Mouse (Mus musculus): ENCODE measurements around the gene Gimap7. TPM values are rescaled to one million over a fixed set of nuclear protein-coding genes. Genes with fewer than 3 reads are reported as not detected.

Gene Gimap7
- polyA plus RNA-seq, 2 experiments = not detected

GRCm38 (mm10) chr6:48684806-48685205 is 33.6 kb upstream of the Gimap7 start:
- H3K27me3 ChIP-seq (ENCODE audit: control insufficient read depth, insufficient read depth, low read length) = no peaks in the 10 kb centered on the region
- no peak for TF ChIP-seq POLR2A (IDR thresholded peaks at IDR 0.05; ENCODE audit: borderline replicate concordance, extremely low read depth, insufficient read depth, insufficient read length)
- no peak overlapping the region for H3K27ac ChIP-seq (replicated peaks; ENCODE audit: low read depth, low read length)
- ATAC-seq (ENCODE audit: low FRiP score, low read depth) (no peak), DNase-seq (ENCODE audit: low spot score) (no peak)
- no peak overlapping the region for H3K4me3 ChIP-seq (replicated peaks; ENCODE audit: low read length)
- H3K4me1 ChIP-seq (ENCODE audit: control insufficient read depth, insufficient read depth, low read length) = no peaks in the 10 kb centered on the region
- 57% methylated on average over 4 of the region's 4 CpGs for WGBS
- H3K9ac ChIP-seq (ENCODE audit: low read depth, low read length, severe bottlenecking) = no peak overlapping the region
- no peak overlapping the region for H3K4me2 ChIP-seq (replicated peaks; ENCODE audit: low read depth, low read length, severe bottlenecking)
- H3K36me3 ChIP-seq (ENCODE audit: control insufficient read depth, insufficient read depth, low read length) = no peaks in the 10 kb centered on the region
- H3K9me3 ChIP-seq (ENCODE audit: control insufficient read depth, low read length) = no peaks in the 10 kb centered on the region

- DNase-seq (ENCODE audit: low spot score) (no peak), ATAC-seq (ENCODE audit: low FRiP score, low read depth) (no peak)
- TF ChIP-seq POLR2A (IDR thresholded peaks at IDR 0.05; ENCODE audit: borderline replicate concordance, extremely low read depth, insufficient read depth, insufficient read length) = no peak
- Histone ChIP-seq H3K9me3 (ENCODE audit: control insufficient read depth, low read length) (no peaks in the 10 kb centered on the region), H3K4me2 (replicated peaks; ENCODE audit: low read depth, low read length, severe bottlenecking) (no peak overlapping the region), H3K36me3 (ENCODE audit: control insufficient read depth, insufficient read depth, low read length) (no peaks in the 10 kb centered on the region), H3K9ac (ENCODE audit: low read depth, low read length, severe bottlenecking) (no peak overlapping the region), H3K4me1 (ENCODE audit: control insufficient read depth, insufficient read depth, low read length) (no peaks in the 10 kb centered on the region), H3K27ac (replicated peaks; ENCODE audit: low read depth, low read length) (no peak overlapping the region), H3K27me3 (ENCODE audit: control insufficient read depth, insufficient read depth, low read length) (no peaks in the 10 kb centered on the region), H3K4me3 (replicated peaks; ENCODE audit: low read length) (no peak overlapping the region)
- 88% methylated on average over 2 of the region's 2 CpGs for WGBS
Measured at GRCm38 (mm10) chr6:48685251-48685650, 33.2 kb upstream of the Gimap7 start.

GRCm38 (mm10) chr6:48685694-48686665 is 32.4 kb upstream of the Gimap7 start:
- Histone ChIP-seq H3K9ac (ENCODE audit: low read depth, low read length, severe bottlenecking) (no peak overlapping the region), H3K9me3 (ENCODE audit: control insufficient read depth, low read length) (no peaks in the 10 kb centered on the region), H3K4me1 (ENCODE audit: control insufficient read depth, insufficient read depth, low read length) (no peaks in the 10 kb centered on the region), H3K27ac (replicated peaks; ENCODE audit: low read depth, low read length) (no peak overlapping the region), H3K27me3 (ENCODE audit: control insufficient read depth, insufficient read depth, low read length) (no peaks in the 10 kb centered on the region), H3K36me3 (ENCODE audit: control insufficient read depth, insufficient read depth, low read length) (no peaks in the 10 kb centered on the region), H3K4me3 (replicated peaks; ENCODE audit: low read length) (no peak overlapping the region), H3K4me2 (replicated peaks; ENCODE audit: low read depth, low read length, severe bottlenecking) (no peak overlapping the region)
- ATAC-seq (ENCODE audit: low FRiP score, low read depth) = no peak
- WGBS = 84% methylated on average over 7 of the region's 7 CpGs
- no peak for TF ChIP-seq POLR2A (IDR thresholded peaks at IDR 0.05; ENCODE audit: borderline replicate concordance, extremely low read depth, insufficient read depth, insufficient read length)
- DNase-seq (ENCODE audit: low spot score) = no peak

- Histone ChIP-seq H3K9ac (ENCODE audit: low read depth, low read length, severe bottlenecking) (no peak overlapping the region), H3K4me2 (replicated peaks; ENCODE audit: low read depth, low read length, severe bottlenecking) (no peak overlapping the region), H3K36me3 (ENCODE audit: control insufficient read depth, insufficient read depth, low read length) (no peaks in the 10 kb centered on the region), H3K27me3 (ENCODE audit: control insufficient read depth, insufficient read depth, low read length) (no peaks in the 10 kb centered on the region), H3K9me3 (ENCODE audit: control insufficient read depth, low read length) (no peaks in the 10 kb centered on the region), H3K4me1 (ENCODE audit: control insufficient read depth, insufficient read depth, low read length) (no peaks in the 10 kb centered on the region), H3K4me3 (replicated peaks; ENCODE audit: low read length) (no peak overlapping the region), H3K27ac (replicated peaks; ENCODE audit: low read depth, low read length) (no peak overlapping the region)
- DNase-seq (ENCODE audit: low spot score) = no peak
- WGBS = 75% methylated on average over 2 of the region's 2 CpGs
- ATAC-seq (ENCODE audit: low FRiP score, low read depth) = no peak
- TF ChIP-seq POLR2A (IDR thresholded peaks at IDR 0.05; ENCODE audit: borderline replicate concordance, extremely low read depth, insufficient read depth, insufficient read length) = no peak
Measured at GRCm38 (mm10) chr6:48687077-48687476, 31.3 kb upstream of the Gimap7 start.

GRCm38 (mm10) chr6:48689320-48689719 is 29.1 kb upstream of the Gimap7 start:
- Histone ChIP-seq H3K27me3 (ENCODE audit: control insufficient read depth, insufficient read depth, low read length) (no peaks in the 10 kb centered on the region), H3K36me3 (ENCODE audit: control insufficient read depth, insufficient read depth, low read length) (no peaks in the 10 kb centered on the region), H3K4me1 (ENCODE audit: control insufficient read depth, insufficient read depth, low read length) (no peaks in the 10 kb centered on the region), H3K9me3 (ENCODE audit: control insufficient read depth, low read length) (no peaks in the 10 kb centered on the region), H3K27ac (replicated peaks; ENCODE audit: low read depth, low read length) (no peak overlapping the region), H3K9ac (ENCODE audit: low read depth, low read length, severe bottlenecking) (no peak overlapping the region), H3K4me2 (replicated peaks; ENCODE audit: low read depth, low read length, severe bottlenecking) (no peak overlapping the region), H3K4me3 (replicated peaks; ENCODE audit: low read length) (no peak overlapping the region)
- no peak for TF ChIP-seq POLR2A (IDR thresholded peaks at IDR 0.05; ENCODE audit: borderline replicate concordance, extremely low read depth, insufficient read depth, insufficient read length)
- DNase-seq (ENCODE audit: low spot score) (no peak), ATAC-seq (ENCODE audit: low FRiP score, low read depth) (no peak)
- 87% methylated on average over 2 of the region's 2 CpGs for WGBS

All from limb, embryonic 14.5 days (tissue).